Mouse (Mus musculus): ENCODE measurements at regions not wholly inside any gene's neighbourhood (a gene's known extent, or its start where the extent isn't known, plus 50 kb on each side); places are given as distances from the start of the nearest gene placed in this dataset.

DNA sequence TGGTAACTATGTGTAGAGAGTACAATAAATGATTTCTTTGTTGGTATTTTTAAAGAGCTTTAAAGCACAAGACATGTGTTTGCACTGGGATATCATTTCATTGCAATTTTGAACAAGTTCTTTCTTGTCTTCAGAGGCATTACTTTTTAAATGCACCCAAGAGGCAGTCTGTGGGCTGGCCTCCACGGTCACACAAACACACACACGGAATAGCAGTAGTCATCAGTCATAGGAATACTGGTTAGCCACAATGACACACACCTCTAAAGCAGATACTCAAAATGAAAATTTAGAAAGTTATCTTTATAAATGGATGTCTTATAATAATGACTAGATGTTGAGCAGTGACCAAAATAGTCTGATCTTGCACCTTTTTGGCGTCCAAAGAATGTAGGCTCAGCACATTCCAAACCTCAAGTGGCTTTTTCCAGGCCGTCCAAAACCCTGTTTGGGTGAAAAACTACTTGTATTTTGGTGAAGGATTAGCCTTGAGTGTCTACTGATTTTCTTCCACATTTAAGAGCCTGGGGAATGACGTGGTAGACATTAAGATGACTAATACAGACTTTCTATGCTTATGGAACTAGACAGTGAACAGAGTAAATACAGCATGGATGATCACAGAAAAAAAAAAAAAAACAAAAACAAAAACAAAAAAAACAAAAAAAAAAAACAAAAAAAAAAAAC lies 658.5 kb downstream of the Inhba start:
- no peak for DNase-seq (ENCODE audit: low spot score)

DNA sequence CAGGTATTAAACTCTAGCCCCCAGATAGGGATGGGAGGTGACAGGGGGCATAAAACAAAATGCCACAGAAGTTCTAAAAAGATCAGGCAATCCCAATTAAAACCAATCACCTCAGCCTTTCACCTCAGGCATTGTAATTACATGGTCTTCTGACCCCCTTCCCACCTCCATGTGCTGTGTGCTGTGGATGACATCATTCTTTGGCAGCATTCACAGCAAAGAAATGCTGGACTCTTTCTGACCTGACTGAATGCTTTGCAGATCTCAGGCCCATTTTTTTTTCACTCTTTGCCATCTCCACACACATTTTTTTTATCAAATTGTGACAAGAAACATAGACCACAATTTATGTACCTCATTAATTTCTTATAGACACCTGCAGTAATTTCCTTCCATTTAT lies 659.1 kb downstream of the Inhba start:
- no peak for DNase-seq (ENCODE audit: low spot score)

DNA sequence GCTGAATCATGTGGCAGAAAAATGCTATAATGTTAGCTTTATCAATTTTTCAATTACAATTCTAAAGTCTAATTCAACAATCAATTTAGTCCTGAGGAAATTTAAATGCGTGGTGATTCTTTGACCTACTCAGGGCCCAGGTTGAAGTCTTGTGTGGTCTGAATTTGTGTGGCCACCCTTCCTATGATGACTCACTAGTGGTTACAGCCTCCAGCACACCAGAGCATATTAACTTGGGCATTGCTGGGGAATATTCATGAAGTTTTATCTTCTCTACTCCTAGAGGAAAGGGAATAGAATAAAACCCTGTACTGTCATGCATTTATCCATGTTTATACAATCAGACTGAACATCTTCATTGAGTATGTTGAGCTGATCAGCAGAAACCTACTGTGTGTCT lies 665.2 kb downstream of the Inhba start:
- no peak for DNase-seq (ENCODE audit: low spot score)

DNA sequence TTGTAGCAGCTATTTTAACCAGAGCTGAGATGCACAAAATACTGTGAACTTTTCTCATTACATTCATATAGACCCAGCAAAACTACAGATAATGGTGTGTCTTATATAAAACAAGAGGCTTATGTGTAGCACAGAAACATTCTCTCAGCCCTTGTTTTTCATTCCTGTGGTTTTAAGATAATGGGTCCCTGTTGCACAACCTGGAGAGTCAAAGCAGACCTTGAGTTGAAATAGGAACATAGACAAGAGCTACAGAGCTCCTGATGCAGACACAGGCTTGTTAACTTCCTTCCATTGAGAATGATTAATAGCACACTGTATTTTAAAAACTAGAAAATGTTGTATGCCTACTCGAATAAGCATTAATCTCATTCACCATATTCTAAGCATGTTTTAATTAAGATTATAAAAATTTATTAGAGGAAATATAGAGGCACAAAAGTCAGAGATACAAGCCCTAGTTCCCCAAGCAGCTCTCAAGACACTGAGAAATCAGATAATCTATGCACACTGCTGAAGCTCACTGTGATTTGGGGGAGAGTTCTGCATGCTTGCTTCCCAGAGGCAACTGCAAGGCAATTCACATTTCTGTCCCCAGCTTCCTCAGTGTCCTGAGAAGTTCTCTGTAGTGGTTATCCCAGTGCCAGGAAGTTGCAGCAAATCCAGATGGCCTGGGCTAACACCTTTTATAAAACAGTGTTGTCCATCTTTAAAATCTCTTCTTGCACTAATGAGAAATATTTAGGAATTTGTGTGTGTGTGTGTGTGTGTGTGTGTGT lies 666.8 kb downstream of the Inhba start:
- DNase-seq (ENCODE audit: low spot score), result no peak

DNA sequence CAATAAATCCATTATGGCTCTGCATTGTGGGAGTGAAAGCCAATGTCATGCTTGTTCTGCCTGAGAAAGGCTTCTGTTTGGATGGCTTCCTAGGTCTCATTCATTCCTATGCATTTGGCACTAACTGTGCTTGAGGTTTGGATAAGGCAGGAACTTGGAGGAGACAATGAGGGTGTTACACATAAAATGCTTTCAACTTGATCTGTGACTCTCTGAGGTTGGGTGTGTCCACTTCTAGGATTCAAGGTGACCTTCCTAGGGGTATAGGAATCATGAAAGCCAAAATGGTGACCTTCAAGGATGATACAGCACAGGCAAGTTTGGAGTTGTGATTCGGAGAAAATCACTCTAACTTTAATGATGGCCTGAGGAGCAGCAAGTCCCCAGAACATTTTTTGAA lies 682.5 kb downstream of the Inhba start:
- DNase-seq (ENCODE audit: low spot score), result no peak

DNA sequence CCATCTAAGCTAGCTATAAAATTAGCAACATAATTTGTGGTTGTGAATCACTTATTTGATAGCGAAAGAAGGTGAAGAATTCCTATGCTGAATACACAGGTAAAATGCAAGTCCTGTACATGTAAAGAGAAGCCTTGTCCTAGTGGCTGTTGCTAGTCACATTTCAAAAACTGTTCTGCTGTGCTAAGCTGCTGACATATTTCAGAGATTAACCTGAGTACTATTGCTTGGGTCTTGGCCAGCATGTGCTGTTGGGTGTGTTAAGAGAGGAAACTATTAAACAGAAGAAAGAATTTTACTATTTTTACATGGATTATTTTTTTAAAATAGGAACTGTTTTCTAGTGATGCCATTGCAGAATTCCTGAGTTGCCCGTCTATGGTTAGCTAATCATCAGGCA lies 689.3 kb downstream of the Inhba start:
- no peak for DNase-seq (ENCODE audit: low spot score)

DNA sequence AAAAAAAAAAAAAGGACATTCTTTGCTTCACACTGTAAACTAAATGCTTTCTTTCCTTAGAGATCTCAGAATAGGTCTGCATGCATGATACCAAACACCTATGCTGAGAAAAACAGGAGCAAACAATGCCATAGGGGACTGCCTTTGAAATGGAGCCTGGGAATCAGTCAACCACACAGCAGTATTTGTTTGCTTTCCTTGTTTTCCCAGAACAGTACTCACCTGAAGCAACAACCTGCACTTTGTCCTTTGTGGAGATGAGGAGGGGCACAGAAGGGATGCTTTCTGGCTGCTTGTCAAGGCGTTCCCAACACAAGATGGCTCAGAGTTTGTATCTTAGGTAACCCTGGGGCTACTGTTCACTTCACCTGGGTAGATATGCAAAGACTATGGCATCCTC lies 690.5 kb downstream of the Inhba start:
- DNase-seq (ENCODE audit: low spot score), result no peak

DNA sequence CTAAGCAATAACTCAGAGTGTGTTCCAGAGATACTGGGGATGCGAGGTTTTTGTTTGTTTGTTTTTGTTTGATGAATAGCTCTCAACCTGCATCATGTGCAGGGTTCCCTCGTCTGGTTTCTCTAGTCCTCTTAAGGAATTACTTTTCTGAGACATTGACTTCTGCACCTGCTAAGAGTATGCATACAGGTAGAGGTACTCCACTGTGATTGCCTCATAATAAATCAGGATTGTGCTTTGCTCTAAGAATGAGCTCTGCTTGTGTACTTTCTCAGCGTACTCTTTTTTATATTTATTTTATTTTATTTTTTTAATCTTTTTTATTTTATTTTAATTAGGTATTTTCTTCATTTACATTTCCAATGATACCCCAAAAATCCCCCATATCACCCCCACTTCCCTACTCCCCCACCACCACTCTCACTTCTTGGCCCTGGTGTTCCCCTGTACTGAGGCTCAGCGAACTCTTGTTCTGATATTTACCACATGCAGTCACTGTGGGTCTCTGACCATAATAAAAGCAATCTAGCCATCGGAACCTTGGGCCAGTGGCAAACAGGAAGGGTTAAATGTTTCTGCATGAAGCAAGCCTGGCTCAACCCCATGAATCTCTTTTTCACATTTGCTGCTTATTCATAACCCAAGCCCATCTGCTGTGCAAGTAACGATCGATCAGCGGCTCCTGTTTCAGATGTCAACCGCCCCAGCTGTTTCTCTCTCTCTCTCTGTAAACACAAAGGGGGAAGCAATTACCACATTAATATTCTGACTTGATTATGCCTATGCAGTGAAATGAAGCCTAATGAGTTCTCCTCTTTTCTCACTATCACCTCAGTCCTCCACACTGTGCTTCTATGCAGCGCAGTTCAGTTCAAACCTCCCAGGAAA lies 693.8 kb downstream of the Inhba start:
- no peak for DNase-seq (ENCODE audit: low spot score)

DNA sequence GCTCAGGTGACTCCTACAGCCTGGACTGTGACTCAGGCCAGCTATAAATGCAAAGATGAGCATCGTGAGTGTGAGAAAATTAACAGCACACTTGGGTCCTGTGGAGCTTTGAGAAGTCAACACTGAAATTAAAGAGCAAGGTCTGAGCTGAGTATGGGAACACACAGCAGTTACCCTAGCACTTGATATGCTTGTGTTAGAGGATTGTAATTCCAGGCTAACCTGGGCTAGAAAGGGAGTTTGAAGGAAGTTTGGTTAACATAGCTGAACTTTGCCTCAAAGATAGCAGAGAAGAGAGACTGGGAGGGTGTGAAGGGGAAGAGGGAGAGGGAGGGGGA lies 694.4 kb downstream of the Inhba start:
- no peak for DNase-seq (ENCODE audit: low spot score)

DNA sequence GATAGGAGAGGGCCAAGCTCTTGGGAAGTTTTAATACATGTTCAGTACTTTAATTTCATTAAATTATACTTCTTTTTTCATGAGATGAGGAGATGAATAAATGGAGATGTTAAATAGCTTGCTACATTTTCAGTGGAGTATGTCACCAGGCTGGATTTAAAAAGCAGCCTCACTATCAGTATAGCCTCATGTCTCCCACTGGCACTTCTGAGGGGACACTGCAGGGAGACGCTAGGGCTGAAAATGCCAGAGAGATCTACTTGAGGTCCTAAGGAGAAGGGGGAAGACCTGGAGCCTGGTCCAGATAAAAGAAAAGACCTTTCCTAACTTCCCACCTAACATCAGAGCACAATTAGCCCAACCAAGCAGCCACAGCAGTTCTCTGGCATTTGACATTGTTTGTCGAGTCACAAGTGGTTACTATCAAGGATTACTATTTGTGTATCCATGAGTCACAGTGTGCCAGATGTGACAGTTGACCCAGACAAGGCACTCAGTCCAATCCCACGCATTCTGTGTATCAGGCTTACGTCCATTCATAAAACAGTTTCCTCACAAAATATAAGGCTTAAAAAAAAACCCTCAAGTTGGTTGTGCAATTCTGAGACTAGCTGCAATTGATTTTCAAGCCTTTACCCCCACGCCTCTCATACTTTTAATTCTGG lies 703.8 kb downstream of the Inhba start:
- DNase-seq (ENCODE audit: low spot score), result no peak

DNA sequence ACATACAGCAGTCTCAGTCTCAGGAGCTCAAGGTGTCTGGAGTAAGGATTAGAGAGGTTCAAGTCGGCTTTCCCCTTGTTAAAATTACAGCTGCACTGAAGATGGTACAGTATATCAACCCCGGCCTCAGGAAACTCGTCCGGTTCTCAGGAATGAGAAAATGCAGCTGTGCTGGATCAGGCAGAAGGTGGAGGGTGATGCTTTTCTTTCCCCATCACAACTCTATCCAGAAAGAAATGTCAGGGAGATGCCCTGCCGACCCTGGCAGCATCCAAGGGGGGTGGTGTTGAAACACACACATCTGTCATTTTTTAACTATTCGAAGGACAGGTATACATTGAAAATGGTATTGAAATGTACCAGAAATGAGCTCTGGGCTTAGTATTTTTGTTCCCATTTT lies 704.7 kb downstream of the Inhba start:
- DNase-seq (ENCODE audit: low spot score), result no peak

DNA sequence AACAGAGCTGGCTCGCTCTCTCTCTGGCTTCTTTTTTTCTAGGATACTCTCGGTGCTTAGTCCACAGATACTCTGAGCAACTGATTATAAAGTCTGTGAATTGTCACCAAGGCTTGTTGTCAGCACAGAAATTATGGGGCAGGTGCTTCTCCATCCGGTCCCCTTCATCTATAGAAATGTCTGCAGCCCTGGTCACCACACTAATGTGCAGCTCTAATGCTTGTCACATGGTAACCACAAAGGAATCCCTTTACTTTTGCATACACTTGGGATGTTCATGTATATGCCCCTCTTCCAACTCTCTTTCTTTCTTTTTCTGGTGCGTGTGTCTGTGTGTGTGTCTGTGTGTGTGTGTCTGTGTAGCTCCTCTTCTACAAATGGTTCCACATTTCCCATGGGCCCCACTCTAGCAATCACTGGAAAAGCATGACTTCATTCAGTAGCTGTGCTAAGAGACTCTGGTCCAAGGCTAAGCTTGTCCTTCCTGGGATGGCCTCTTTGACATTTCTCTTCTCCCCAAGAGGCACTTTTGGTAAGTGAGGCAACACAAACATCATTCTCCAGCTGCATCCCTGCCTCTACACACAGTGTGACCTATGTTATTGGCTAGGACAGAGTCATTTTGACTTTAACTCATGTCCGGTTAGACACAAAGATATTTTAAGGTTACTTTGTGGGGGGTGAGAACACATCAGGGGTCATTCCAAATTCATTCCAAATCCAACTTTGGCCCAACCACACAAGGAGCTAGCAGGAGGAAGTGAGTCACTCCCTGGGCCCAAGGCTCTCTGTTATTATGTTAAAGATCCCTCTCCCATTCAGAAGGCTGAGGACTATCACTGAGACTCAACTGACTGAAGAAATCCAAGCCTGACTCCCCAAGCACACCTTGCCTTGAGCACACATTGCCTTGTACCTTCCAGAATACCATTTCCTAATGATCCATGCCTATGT lies 705.4 kb downstream of the Inhba start:
- DNase-seq (ENCODE audit: low spot score), result no peak

DNA sequence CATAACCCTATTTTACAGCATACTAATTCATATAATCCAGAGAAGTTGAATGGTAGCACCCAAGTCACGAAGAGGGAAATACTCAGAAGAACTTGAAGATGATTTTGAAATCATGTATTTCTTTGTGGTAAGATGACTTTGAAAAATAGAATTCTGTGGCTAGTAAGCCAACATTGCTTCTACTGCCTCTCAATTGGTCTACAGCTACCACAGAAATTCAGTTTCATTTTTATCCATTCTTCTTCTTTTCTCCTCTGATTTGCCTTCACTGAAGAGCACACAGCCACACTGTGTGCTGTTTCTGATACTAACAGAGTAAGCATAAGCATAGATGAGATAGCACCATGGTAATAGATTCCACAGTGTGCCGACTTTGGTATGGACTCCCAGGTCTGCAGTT lies 708.4 kb downstream of the Inhba start:
- no peak for DNase-seq (ENCODE audit: low spot score)

DNA sequence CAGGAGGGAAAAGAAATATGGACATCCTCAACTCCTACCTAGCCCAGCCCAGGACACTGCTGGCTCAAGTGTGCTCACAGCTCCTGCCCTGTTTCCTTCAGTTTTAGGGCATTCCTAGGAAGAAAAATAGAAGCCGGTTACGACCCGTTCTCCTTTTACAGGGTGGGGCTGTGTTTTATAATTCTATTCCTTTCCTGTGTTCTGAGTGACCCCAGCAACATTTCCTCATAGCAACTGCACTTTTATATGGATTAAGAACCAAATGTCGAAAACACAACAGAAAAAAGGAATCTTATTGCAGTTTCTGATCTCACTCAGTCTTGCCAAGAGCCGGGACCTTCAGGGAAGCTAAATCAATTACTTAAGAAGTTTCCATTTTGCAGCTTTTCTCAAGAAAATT lies 713.7 kb downstream of the Inhba start:
- DNase-seq (ENCODE audit: low spot score), result no peak

DNA sequence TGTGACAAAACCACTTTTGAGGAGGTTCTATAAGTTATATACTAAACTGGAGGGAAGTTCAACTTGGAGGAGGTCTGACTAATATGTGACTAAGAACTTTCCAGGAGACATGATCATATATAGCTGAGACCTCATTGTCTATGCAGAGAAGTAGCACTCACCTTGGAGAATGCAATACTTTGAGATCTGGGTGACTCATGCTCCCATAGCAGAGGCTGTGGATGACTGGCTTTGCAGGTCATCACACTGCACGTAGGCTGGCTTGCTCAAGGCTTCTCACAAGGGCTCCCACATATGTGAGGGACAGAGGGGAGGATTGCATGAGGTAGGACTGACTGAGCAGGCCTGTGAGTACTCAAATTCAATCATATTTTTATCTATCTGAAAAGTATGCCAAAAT lies 726.7 kb downstream of the Inhba start:
- DNase-seq (ENCODE audit: low spot score), result no peak

DNA sequence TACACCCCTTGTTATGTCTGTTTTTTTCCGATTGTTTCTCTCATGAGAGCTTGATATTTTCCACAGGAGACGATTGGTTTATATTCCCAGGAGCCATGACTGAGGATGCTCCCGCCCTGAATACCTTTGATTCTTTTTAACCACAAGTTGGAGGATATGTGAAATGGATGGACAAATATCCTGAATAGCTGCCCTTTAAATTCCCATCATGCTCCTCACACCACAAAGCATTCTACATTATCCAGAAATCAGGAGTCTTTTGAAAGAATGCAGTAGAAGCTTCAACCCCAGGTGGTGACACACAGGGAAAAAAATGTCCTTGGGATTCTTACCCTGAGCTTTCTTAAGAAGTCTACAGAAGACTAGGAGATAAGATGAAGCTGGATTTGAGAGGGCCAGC lies 727.9 kb downstream of the Inhba start:
- DNase-seq (ENCODE audit: low spot score), result no peak

DNA sequence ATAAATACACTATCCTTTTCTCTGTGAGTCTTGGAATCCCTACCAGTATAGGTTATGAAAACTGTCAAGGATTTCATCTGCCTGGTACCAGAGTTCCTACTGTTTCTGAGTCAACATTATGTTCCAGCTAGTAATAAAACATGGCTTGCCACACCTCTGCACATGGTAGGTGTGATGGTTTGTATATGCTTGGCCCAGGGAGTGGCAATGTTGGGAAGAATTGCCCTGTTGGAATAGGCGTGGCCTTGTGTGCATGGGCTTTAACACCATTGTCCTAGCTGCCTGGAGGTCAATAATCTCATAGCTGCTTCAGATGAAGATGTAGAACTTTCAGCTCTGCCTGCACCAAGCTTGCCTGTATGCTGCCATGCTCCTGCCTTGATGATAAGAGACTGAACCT lies 732.6 kb downstream of the Inhba start:
- no peak for DNase-seq (ENCODE audit: low spot score)

DNA sequence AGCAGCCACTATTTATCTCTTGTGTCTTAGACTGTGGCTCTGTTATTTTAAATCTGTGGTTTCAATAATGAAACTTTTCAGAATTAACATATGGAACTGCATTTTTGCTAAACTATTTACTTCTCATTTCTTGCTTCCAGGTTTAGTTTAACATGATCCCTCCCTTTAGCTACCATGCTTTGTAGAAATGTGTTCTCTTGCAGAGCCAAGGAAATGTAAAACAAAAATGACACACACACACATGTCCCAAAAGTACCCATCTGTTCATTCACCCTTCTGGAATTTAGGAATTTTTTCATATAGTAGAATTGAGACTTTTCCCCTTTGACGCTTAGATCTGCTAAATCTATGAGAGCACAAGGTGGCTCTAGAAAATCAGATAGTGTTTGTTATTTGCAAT lies 734.0 kb downstream of the Inhba start:
- no peak for DNase-seq (ENCODE audit: low spot score)

DNA sequence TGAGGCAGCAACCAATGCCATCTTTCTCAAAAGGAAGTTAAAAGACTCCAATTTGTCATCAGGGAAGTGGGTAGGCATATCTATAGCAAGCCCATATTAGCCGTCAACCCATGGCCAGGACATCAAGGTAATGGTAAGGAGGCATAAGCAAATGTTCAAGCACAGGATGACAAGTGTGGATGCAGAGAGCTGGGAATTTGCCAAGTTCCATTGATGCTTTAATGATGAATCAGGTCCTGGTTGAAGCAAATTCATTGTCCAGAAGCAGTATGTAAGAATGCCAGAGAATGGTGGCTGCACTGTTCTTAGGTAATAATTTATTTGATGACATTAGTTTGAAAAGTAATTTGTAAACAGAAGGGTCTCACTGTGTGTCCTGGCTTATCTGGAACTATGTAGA lies 734.8 kb downstream of the Inhba start:
- DNase-seq (ENCODE audit: low spot score), result no peak

DNA sequence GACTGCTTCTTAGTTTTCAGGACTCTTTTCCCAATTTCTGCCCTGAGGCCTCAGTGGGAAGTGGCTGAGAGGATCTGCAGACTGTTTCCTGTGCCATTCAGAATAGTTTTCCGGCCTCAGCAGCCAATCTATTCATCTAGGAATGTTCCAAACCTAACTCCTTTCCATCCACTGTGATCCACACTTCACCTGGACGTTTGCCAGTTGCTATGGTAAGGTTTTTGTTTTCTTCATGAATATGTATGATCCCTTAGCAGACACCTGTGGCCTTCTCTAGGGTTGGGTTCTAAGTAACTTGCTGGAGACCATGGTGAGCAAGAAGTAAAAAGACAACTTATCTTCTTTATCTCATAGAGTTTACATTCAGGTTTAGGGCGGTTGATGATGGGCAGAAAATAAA lies 744.6 kb downstream of the Inhba start:
- DNase-seq (ENCODE audit: low spot score), result no peak

DNA sequence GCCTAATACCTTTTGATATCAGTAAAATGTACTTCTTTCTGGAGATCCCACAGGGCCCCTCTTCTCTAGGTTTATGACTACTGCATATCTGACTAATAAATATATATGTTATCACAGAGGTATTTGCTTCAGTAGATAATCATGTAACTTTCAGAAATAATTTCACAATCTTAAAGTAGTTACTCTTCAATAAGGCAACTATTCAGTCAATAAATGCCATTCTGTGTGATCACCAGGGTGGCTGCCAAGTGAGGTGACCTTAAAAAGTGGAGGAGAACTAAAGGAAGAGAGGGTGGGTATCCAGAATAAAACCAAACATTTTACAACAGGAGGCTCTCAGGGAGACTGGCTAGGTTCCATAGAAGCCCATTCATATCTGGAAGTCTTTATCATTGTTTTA lies 748.4 kb downstream of the Inhba start:
- DNase-seq (ENCODE audit: low spot score), result no peak
